Mouse (Mus musculus): ENCODE data around the gene Dffa. TPM values are rescaled to one million over a fixed set of nuclear protein-coding genes. Genes with fewer than 3 reads are reported as not detected.

The Dffa gene
- 24.2 and 25.0 TPM in 2 replicates for polyA plus RNA-seq (2015; fragmentation: Nextera tagmentation; extraction: Ambion mirVana)

- 0 out of 2 replicates have a peak within 1 kb of the TSS, but pooled peaks have one; percentile 15 for H3K27ac ChIP-seq (replicated peaks)
- peaks cover 21% of the 10 kb centered on the region for H3K36me3 ChIP-seq
These were observed at the start of gene Dffa for GRCm38 (mm10) chr4:149103875-149104561. TSS of gene Dffa (plus strand) at chr4:149104146.

GRCm38 (mm10) chr4:149055847-149056246, 48.1 kb upstream of the Dffa start:
- no peak for ATAC-seq (replicated peaks)
- Histone ChIP-seq H3K27me3 (0 out of 2 replicates have a peak, but pooled peaks cover 2% of the 10 kb centered on the region), H3K9ac (replicated peaks) (no peak overlapping the region), H3K27ac (replicated peaks) (no peak overlapping the region), H3K4me2 (replicated peaks) (no peak overlapping the region), H3K36me3 (no peaks in the 10 kb centered on the region), H3K4me3 (no peak overlapping the region), H3K9me3 (no peaks in the 10 kb centered on the region), H3K4me1 (peaks cover 28% of the 10 kb centered on the region)
- WGBS = 49% methylated on average over 6 of the region's 6 CpGs

More at GRCm38 (mm10) chr4:149103875-149104561, at the start of gene Dffa:
- H3K27me3 ChIP-seq = no peaks in the 10 kb centered on the region
- peak within 1 kb of the TSS; percentile 86 for H3K4me3 ChIP-seq
- peak; percentile 92 for ATAC-seq (replicated peaks)
- H3K4me2 ChIP-seq (replicated peaks) = peak within 1 kb of the TSS; percentile 88
- peak within 1 kb of the TSS; percentile 90 for H3K9ac ChIP-seq (replicated peaks)
- under 1% methylated on average over 35 of the region's 35 CpGs for WGBS
- H3K4me1 ChIP-seq = peaks cover 14% of the 10 kb centered on the region
- no peaks in the 10 kb centered on the region for H3K9me3 ChIP-seq

- no peaks in the 10 kb centered on the region for H3K9me3 ChIP-seq
- no peak overlapping the region for H3K4me2 ChIP-seq (replicated peaks)
- no peaks in the 10 kb centered on the region for H3K27me3 ChIP-seq
- H3K4me3 ChIP-seq = no peak overlapping the region
- H3K4me1 ChIP-seq = peaks cover 35% of the 10 kb centered on the region
- ATAC-seq (replicated peaks) = no peak
- H3K9ac ChIP-seq (replicated peaks) = no peak overlapping the region
- no peak overlapping the region for H3K27ac ChIP-seq (replicated peaks)
- H3K36me3 ChIP-seq = no peaks in the 10 kb centered on the region
- WGBS = 68% methylated on average over 16 of the region's 16 CpGs
These were observed 47.0 kb upstream of the Dffa start for GRCm38 (mm10) chr4:149056957-149057356.

GRCm38 (mm10) chr4:149057470-149057869, 46.5 kb upstream of the Dffa start:
- no peaks in the 10 kb centered on the region for H3K27me3 ChIP-seq
- H3K4me3 ChIP-seq = no peak overlapping the region
- no peak for ATAC-seq (replicated peaks)
- WGBS = 47% methylated on average over 14 of the region's 14 CpGs
- H3K9me3 ChIP-seq = no peaks in the 10 kb centered on the region
- no peak overlapping the region for H3K4me2 ChIP-seq (replicated peaks)
- no peak overlapping the region for H3K27ac ChIP-seq (replicated peaks)
- peaks cover 37% of the 10 kb centered on the region for H3K4me1 ChIP-seq
- H3K9ac ChIP-seq (replicated peaks) = no peak overlapping the region
- H3K36me3 ChIP-seq = no peaks in the 10 kb centered on the region

GRCm38 (mm10) chr4:149058298-149058697, 45.6 kb upstream of the Dffa start:
- Histone ChIP-seq H3K4me2 (replicated peaks) (no peak overlapping the region), H3K36me3 (no peaks in the 10 kb centered on the region), H3K9ac (replicated peaks) (no peak overlapping the region), H3K4me3 (no peak overlapping the region), H3K4me1 (peaks cover 37% of the 10 kb centered on the region), H3K27me3 (no peaks in the 10 kb centered on the region), H3K27ac (replicated peaks) (no peak overlapping the region), H3K9me3 (no peaks in the 10 kb centered on the region)
- ATAC-seq (replicated peaks) = no peak
- 22% methylated on average over 7 of the region's 7 CpGs for WGBS

- Histone ChIP-seq H3K27ac (replicated peaks) (no peak overlapping the region), H3K36me3 (no peaks in the 10 kb centered on the region), H3K9me3 (no peaks in the 10 kb centered on the region), H3K4me3 (no peak overlapping the region), H3K4me2 (replicated peaks) (no peak overlapping the region), H3K9ac (replicated peaks) (no peak overlapping the region), H3K27me3 (no peaks in the 10 kb centered on the region), H3K4me1 (peaks cover 37% of the 10 kb centered on the region)
- ATAC-seq (replicated peaks) = no peak
- 93% methylated on average over 9 of the region's 9 CpGs for WGBS
These were observed 44.2 kb upstream of the Dffa start for GRCm38 (mm10) chr4:149059713-149060112.

- 0 out of 2 replicates have a peak, but pooled peaks have one; percentile 15 for ATAC-seq (replicated peaks)
- H3K4me2 ChIP-seq (replicated peaks) = no peak overlapping the region
- H3K4me3 ChIP-seq = no peak overlapping the region
- no peaks in the 10 kb centered on the region for H3K9me3 ChIP-seq
- no peak overlapping the region for H3K27ac ChIP-seq (replicated peaks)
- no peak overlapping the region for H3K9ac ChIP-seq (replicated peaks)
- peaks cover 39% of the 10 kb centered on the region for H3K4me1 ChIP-seq
- no peaks in the 10 kb centered on the region for H3K27me3 ChIP-seq
- WGBS = 42% methylated on average over 14 of the region's 14 CpGs
- H3K36me3 ChIP-seq = no peaks in the 10 kb centered on the region
These were observed 43.1 kb upstream of the Dffa start for GRCm38 (mm10) chr4:149060621-149061431.

- Histone ChIP-seq H3K27me3 (no peaks in the 10 kb centered on the region), H3K9ac (replicated peaks) (no peak overlapping the region), H3K4me1 (peaks cover 39% of the 10 kb centered on the region), H3K4me2 (replicated peaks) (no peak overlapping the region), H3K36me3 (no peaks in the 10 kb centered on the region), H3K9me3 (no peaks in the 10 kb centered on the region), H3K27ac (replicated peaks) (no peak overlapping the region), H3K4me3 (no peak overlapping the region)
- 67% methylated on average over 13 of the region's 13 CpGs for WGBS
- no peak for ATAC-seq (replicated peaks)
These were observed 42.6 kb upstream of the Dffa start for GRCm38 (mm10) chr4:149061432-149061718.

GRCm38 (mm10) chr4:149062406-149063318, 41.3 kb upstream of the Dffa start:
- H3K27ac ChIP-seq (replicated peaks) = no peak overlapping the region
- WGBS = 66% methylated on average over 21 of the region's 21 CpGs
- H3K4me3 ChIP-seq = no peak overlapping the region
- H3K9me3 ChIP-seq = no peaks in the 10 kb centered on the region
- H3K36me3 ChIP-seq = no peaks in the 10 kb centered on the region
- no peak for ATAC-seq (replicated peaks)
- peaks cover 34% of the 10 kb centered on the region for H3K4me1 ChIP-seq
- H3K27me3 ChIP-seq = no peaks in the 10 kb centered on the region
- no peak overlapping the region for H3K9ac ChIP-seq (replicated peaks)
- H3K4me2 ChIP-seq (replicated peaks) = no peak overlapping the region

- 81% methylated on average over 23 of the region's 23 CpGs for WGBS
- Histone ChIP-seq H3K27me3 (no peaks in the 10 kb centered on the region), H3K9ac (replicated peaks) (no peak overlapping the region), H3K4me1 (peaks cover 21% of the 10 kb centered on the region), H3K4me3 (no peak overlapping the region), H3K9me3 (no peaks in the 10 kb centered on the region), H3K36me3 (no peaks in the 10 kb centered on the region), H3K4me2 (replicated peaks) (no peak overlapping the region), H3K27ac (replicated peaks) (no peak overlapping the region)
- ATAC-seq (replicated peaks) = no peak
These were observed 39.7 kb upstream of the Dffa start for GRCm38 (mm10) chr4:149064061-149064854.

Measured in forebrain, embryonic 15.5 days (tissue).